ENCODE assay signal across 8 mouse cellular contexts in the genomic region with DNA sequence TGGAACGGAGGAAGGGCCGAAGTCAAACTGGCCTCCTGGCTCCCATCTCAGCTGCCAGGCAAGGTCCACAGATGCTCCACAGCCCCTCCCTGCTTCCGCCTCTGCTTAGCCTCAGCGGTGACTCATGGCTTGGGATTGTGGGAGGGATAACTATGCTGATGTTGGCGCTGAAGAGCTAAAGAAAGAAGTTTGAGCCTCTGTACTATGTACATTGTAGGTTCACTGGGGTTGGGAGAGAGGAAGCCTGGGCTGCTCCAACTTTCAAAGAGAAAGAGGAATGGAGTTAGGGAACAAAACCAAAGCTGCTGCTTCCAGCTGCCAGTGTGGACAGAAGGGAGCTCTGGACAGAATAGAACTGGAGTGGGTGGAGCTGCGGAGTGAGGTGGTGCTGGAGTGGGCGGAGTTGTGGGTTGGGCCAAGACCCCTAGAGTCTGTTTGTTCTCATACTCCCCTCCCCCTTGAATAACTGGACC. TPM values are rescaled to one million over a fixed set of nuclear protein-coding genes. Genes with fewer than 3 reads are reported as not detected.
DNase-seq lines count a peak whose midpoint lies in the region; ATAC-seq lines count a peak whose summit lies in the region.

No protein-coding gene starts in this region.

- peak; percentile 60 for ATAC-seq in hindbrain, embryonic 11.5 days (ENCODE audit: low FRiP score)
- peak; percentile 35; the same call in 1 of the 2 replicates for ATAC-seq in liver, embryonic 12.5 days
- ATAC-seq in stomach, embryonic 16.5 days (ENCODE audit: insufficient read depth, low FRiP score): peak; percentile 96

- no peak overlapping the region for H3K4me2 ChIP-seq in hindbrain, embryonic 11.5 days (replicated peaks; ENCODE audit: low read depth, low read length)
- no peak overlapping the region for H3K4me2 ChIP-seq in liver, embryonic 12.5 days
- peak overlapping the region; percentile 25 for H3K4me2 ChIP-seq in stomach, embryonic 16.5 days (ENCODE audit: low read depth, low read length)

- no peaks in the 10 kb centered on the region for H3K27me3 ChIP-seq in hindbrain, embryonic 11.5 days (ENCODE audit: control insufficient read depth, insufficient read depth, low read length)
- H3K27me3 ChIP-seq in liver, embryonic 12.5 days (replicated peaks): no peaks in the 10 kb centered on the region
- H3K27me3 ChIP-seq in stomach, embryonic 16.5 days (ENCODE audit: control insufficient read depth, insufficient read depth, low read length): no peaks in the 10 kb centered on the region

- no peaks in the 10 kb centered on the region for H3K4me1 ChIP-seq in hindbrain, embryonic 11.5 days (replicated peaks; ENCODE audit: control insufficient read depth, insufficient read depth, low read length)
- no peaks in the 10 kb centered on the region for H3K4me1 ChIP-seq in liver, embryonic 12.5 days
- peaks cover 10% of the 10 kb centered on the region; the same call in 1 of the 2 replicates for H3K4me1 ChIP-seq in stomach, embryonic 16.5 days (ENCODE audit: control insufficient read depth, insufficient read depth, low read length)

- no peak overlapping the region for H3K27ac ChIP-seq in hindbrain, embryonic 11.5 days (ENCODE audit: low read depth, low read length)
- H3K27ac ChIP-seq in liver, embryonic 12.5 days: no peak overlapping the region
- peak overlapping the region; percentile 53 for H3K27ac ChIP-seq in stomach, embryonic 16.5 days (ENCODE audit: low read length)

- no peak overlapping the region for H3K4me3 ChIP-seq in hindbrain, embryonic 11.5 days (ENCODE audit: low read depth, low read length)
- H3K4me3 ChIP-seq in liver, embryonic 12.5 days: no peak overlapping the region
- no peak overlapping the region for H3K4me3 ChIP-seq in stomach, embryonic 16.5 days (replicated peaks; ENCODE audit: low read length)

- DNase-seq in ovary, adult 18-20 months (ENCODE audit: low spot score): peak; percentile 31
- DNase-seq in ovary, postnatal 10 days (ENCODE audit: low spot score): no peak
- peak; percentile 75 for DNase-seq in fibroblast of lung, adult 2 months (ENCODE audit: low read depth)
- peak; percentile 44 for DNase-seq in hindbrain, embryonic 11.5 days (ENCODE audit: low spot score)
- no peak for DNase-seq in layer of hippocampus, adult 9-10 months (ENCODE audit: low spot score)
- no peak for DNase-seq in thymus, postnatal 10 days (ENCODE audit: low spot score in 2 of 2)

- H3K9me3 ChIP-seq in hindbrain, embryonic 11.5 days (ENCODE audit: control insufficient read depth, low read length): no peaks in the 10 kb centered on the region
- no peaks in the 10 kb centered on the region for H3K9me3 ChIP-seq in liver, embryonic 12.5 days (replicated peaks)
- no peaks in the 10 kb centered on the region for H3K9me3 ChIP-seq in stomach, embryonic 16.5 days (replicated peaks; ENCODE audit: control insufficient read depth, low read length)

- 28% methylated on average over 7 of the region's 7 CpGs for WGBS in hindbrain, embryonic 11.5 days
- WGBS in liver, embryonic 12.5 days (ENCODE audit: insufficient replicate concordance): 16% methylated on average over 7 of the region's 7 CpGs
- 6% methylated on average over 7 of the region's 7 CpGs for WGBS in stomach, embryonic 16.5 days

- no peak overlapping the region for H3K9ac ChIP-seq in hindbrain, embryonic 11.5 days (ENCODE audit: low read depth, low read length)
- H3K9ac ChIP-seq in liver, embryonic 12.5 days: no peak overlapping the region
- no peak overlapping the region for H3K9ac ChIP-seq in stomach, embryonic 16.5 days (ENCODE audit: low read length)

- no peaks in the 10 kb centered on the region for H3K36me3 ChIP-seq in hindbrain, embryonic 11.5 days (ENCODE audit: control insufficient read depth, insufficient read depth, low read length)
- no peaks in the 10 kb centered on the region for H3K36me3 ChIP-seq in liver, embryonic 12.5 days
- H3K36me3 ChIP-seq in stomach, embryonic 16.5 days (ENCODE audit: control insufficient read depth, insufficient read depth, low read length): no peaks in the 10 kb centered on the region

RNA-seq across cellular contexts. Expression of a gene that starts 7.7 kb away (rescaled TPM):
- 0.10 and 0.28 TPM in 2 replicates for polyA plus RNA-seq in hindbrain, embryonic 11.5 days (2014; fragmentation: Nextera tagmentation; extraction: Ambion mirVana)
- 0.41 and 0.49 TPM in 2 replicates for polyA plus RNA-seq in liver, embryonic 12.5 days (2016; fragmentation: Nextera tagmentation; extraction: Ambion mirVana)
- polyA plus RNA-seq in stomach, embryonic 16.5 days (2015; fragmentation: Nextera tagmentation; extraction: Ambion mirVana): 0.34 and 0.50 TPM in 2 replicates

Comparison
In these comparisons a context has a peak if more than half of its experiments do, and no peak if none do; other contexts are left out.
1. DNase-seq: peak in ovary, adult 18-20 months (single experiment), fibroblast of lung, adult 2 months (single experiment) and hindbrain, embryonic 11.5 days (single experiment); none in ovary, postnatal 10 days (single experiment), layer of hippocampus, adult 9-10 months (single experiment) and thymus, postnatal 10 days (0 of 2).
2. ATAC-seq: peak in every context shown above with its lines; median percentile 96 in stomach, embryonic 16.5 days; 60 in hindbrain, embryonic 11.5 days; 35 in liver, embryonic 12.5 days.